8 mouse cellular contexts compared by ENCODE assay signal in the genomic region with DNA sequence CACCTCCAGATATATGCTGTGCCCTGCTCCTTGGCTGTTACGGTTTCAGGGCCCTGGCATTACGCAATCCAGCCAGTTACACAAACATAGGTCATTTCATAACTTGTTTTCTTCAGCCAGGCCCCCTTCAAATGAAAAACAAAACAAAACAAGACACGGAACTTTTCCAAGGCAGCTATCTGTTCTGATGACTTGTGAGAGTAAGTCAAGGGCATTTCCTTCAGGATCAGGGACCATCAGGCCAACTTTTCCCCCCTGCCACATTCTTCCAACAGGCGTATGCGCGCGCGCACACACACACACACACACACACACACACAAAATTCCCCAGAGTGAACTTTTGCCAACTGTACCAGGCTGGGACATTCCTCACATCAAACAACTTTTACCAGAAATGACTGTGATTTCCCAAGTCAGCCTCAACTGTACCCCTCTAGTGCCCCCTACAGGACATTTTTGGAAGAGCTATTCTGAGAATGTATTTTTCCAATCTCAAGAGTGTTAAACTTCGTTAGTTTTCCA. TPM values are rescaled to one million over a fixed set of nuclear protein-coding genes. Genes with fewer than 3 reads are reported as not detected.
A peak's percentile ranks its signal among the peaks of the same experiment; 100 is the strongest.
DNase-seq lines count a peak whose midpoint lies in the region; ATAC-seq and TF ChIP-seq lines count a peak whose summit lies in the region.

No protein-coding gene starts in this region.

- H3K9ac ChIP-seq in kidney, postnatal 0 days (ENCODE audit: low read depth, low read length), result peak overlapping the region; percentile 88; the same call in 1 of the 2 replicates
- peak overlapping the region; percentile 99 for H3K9ac ChIP-seq in lung, postnatal 0 days (replicated peaks; ENCODE audit: low read depth)

- WGBS in bone marrow, adult 2 months, result 42% methylated on average over 9 of the region's 9 CpGs
- WGBS in kidney, postnatal 0 days, result 27% methylated on average over 9 of the region's 9 CpGs
- WGBS in lung, postnatal 0 days, result 7% methylated on average over 9 of the region's 9 CpGs

- peak overlapping the region; percentile 99 for H3K27ac ChIP-seq in bone marrow, adult 2 months (ENCODE audit: control insufficient read depth, insufficient read depth, low read depth, low read length, poor library complexity)
- peak overlapping the region; percentile 99 for H3K27ac ChIP-seq in kidney, postnatal 0 days
- H3K27ac ChIP-seq in lung, postnatal 0 days (ENCODE audit: low read length), result peak overlapping the region; percentile 100

- peak overlapping the region; percentile 65 for H3K4me3 ChIP-seq in bone marrow, adult 2 months (replicated peaks; ENCODE audit: control insufficient read depth, low read depth, low read length)
- H3K4me3 ChIP-seq in kidney, postnatal 0 days (replicated peaks; ENCODE audit: low read depth, low read length), result peak overlapping the region; percentile 77
- peak overlapping the region; percentile 93 for H3K4me3 ChIP-seq in lung, postnatal 0 days (ENCODE audit: low read depth, low read length)

- H3K4me2 ChIP-seq in kidney, postnatal 0 days (ENCODE audit: low read length), result peak overlapping the region; percentile 90
- H3K4me2 ChIP-seq in lung, postnatal 0 days (replicated peaks; ENCODE audit: low read depth, low read length), result peak overlapping the region; percentile 83

- no peaks in the 10 kb centered on the region for H3K9me3 ChIP-seq in kidney, postnatal 0 days (replicated peaks; ENCODE audit: low read length)
- no peaks in the 10 kb centered on the region for H3K9me3 ChIP-seq in lung, postnatal 0 days (ENCODE audit: low read length)

- intact Hi-C loops in gastrocnemius, postnatal 36 days (cut with DNase I), result loop anchor here (2.0 to 5.0 kb wide), 3 partner anchors 207 to 577 kb away; no protein-coding TSS in a partner anchor

- peak; percentile 87 for DNase-seq in gastrocnemius, adult 18-20 months (ENCODE audit: low spot score)
- no peak for DNase-seq in gastrocnemius, postnatal 36 days
- DNase-seq in A20 (ENCODE audit: low read depth, low spot score), result peak; percentile 59
- DNase-seq in gastrocnemius, postnatal 25 days, result peak; percentile 38
- DNase-seq in kidney, postnatal 0 days (ENCODE audit: low spot score), result peak; percentile 88
- DNase-seq in lung, postnatal 0 days (ENCODE audit: low spot score), result peak; percentile 95
- peak; percentile 18 for DNase-seq in thymus, postnatal 4 days

- no peak for TF ChIP-seq CTCF in bone marrow, adult 2 months (IDR thresholded peaks at IDR 0.05; ENCODE audit: control insufficient read depth, insufficient read depth, low read length)
- TF ChIP-seq CTCF in kidney, postnatal 0 days (IDR thresholded peaks at IDR 0.05; ENCODE audit: low read depth), result peak; percentile 88
- peak; percentile 86 for TF ChIP-seq CTCF in lung, postnatal 0 days (IDR thresholded peaks at IDR 0.05)

- no peaks in the 10 kb centered on the region for H3K27me3 ChIP-seq in kidney, postnatal 0 days (ENCODE audit: insufficient read depth, low read length)
- no peaks in the 10 kb centered on the region for H3K27me3 ChIP-seq in lung, postnatal 0 days (replicated peaks; ENCODE audit: insufficient read depth, low read length)

- no peak for TF ChIP-seq POLR2A in bone marrow, adult 2 months (IDR thresholded peaks at IDR 0.05; ENCODE audit: borderline replicate concordance, control insufficient read depth, low read depth, low read length)

- H3K4me1 ChIP-seq in bone marrow, adult 2 months (ENCODE audit: control insufficient read depth, insufficient read depth, low read length), result no peaks in the 10 kb centered on the region; the same call in 1 of the 2 replicates
- H3K4me1 ChIP-seq in kidney, postnatal 0 days (replicated peaks; ENCODE audit: insufficient read depth, low read length), result peaks cover 21% of the 10 kb centered on the region
- peaks cover 24% of the 10 kb centered on the region; the same call in 1 of the 2 replicates for H3K4me1 ChIP-seq in lung, postnatal 0 days (ENCODE audit: insufficient read depth, low read depth, low read length)

- peak; percentile 97 for TF ChIP-seq EP300 in lung, postnatal 0 days (IDR thresholded peaks at IDR 0.05)

- ATAC-seq in kidney, postnatal 0 days (replicated peaks; ENCODE audit: low FRiP score, low read depth), result no peak
- no peak for ATAC-seq in lung, postnatal 0 days

- no peaks in the 10 kb centered on the region for H3K36me3 ChIP-seq in kidney, postnatal 0 days (ENCODE audit: insufficient read depth, low read length)
- peaks cover 5% of the 10 kb centered on the region; the same call in 1 of the 2 replicates for H3K36me3 ChIP-seq in lung, postnatal 0 days (ENCODE audit: insufficient read depth, low read length)

RNA-seq across cellular contexts. Expression of gene Fosl2, which starts 4.0 kb away (rescaled TPM):
- 10 to 100 TPM; 15.9 to 16.3 TPM for total RNA-seq in gastrocnemius, adult 18-20 months (2021)
- 10 to 100 TPM in 1 of 2 experiments, 1 to 10 TPM in 1; 9.0 to 16.5 TPM for total RNA-seq in gastrocnemius, postnatal 36 days (2021)
- 8.9 and 19.6 TPM in 2 replicates for polyA plus RNA-seq in bone marrow, adult 2 months (2011; ENCODE audit: insufficient read depth, insufficient read length, low replicate concordance, missing spikeins)
- 10 to 100 TPM in 1 of 2 experiments, 1 to 10 TPM in 1; 9.9 to 12.4 TPM for total RNA-seq in gastrocnemius, postnatal 25 days (2021)
- polyA plus RNA-seq in kidney, postnatal 0 days (2015; fragmentation: Nextera tagmentation; extraction: Ambion mirVana), result 5.3 and 5.4 TPM in 2 replicates
- polyA plus RNA-seq in lung, postnatal 0 days (2015; fragmentation: Nextera tagmentation; extraction: Ambion mirVana), result 7.9 and 8.9 TPM in 2 replicates

Comparison
In these comparisons a context has a peak if more than half of its experiments do, and no peak if none do; other contexts are left out.
1. DNase-seq: peak in gastrocnemius, adult 18-20 months (single experiment), A20 (single experiment), gastrocnemius, postnatal 25 days (single experiment), kidney, postnatal 0 days (single experiment), lung, postnatal 0 days (single experiment) and thymus, postnatal 4 days (single experiment); none in gastrocnemius, postnatal 36 days (0 of 2).
2. Peak in every context shown above with its lines, with median percentiles within 50 percentile points of each other: H3K27ac ChIP-seq and H3K4me3 ChIP-seq.